Mouse (Mus musculus) layer of hippocampus, adult 2 months (tissue): ENCODE results near the gene Slc12a3. TPM values are rescaled to one million over a fixed set of nuclear protein-coding genes. Genes with fewer than 3 reads are reported as not detected.

ENCODE experiments used
- DNase-seq, 2 experiments: peaks; one replicate each; pipeline ENCODE4 v3.0.0; 2022; ENCODE audit warnings: low spot score in 2 of 2
- H3K27ac ChIP-seq: fragments of 200-600 bp; 2 replicates; pipeline ENCODE4 v1.8.1; 2022
- H3K4me3 ChIP-seq: fragments of 200-600 bp; 2 replicates; pipeline ENCODE4 v1.8.1; 2022; ENCODE audit warnings: mild to moderate bottlenecking
- CTCF ChIP-seq: fragments of 200-600 bp; conservative IDR thresholded peaks from 2 replicates; pipeline ENCODE4 v1.8.1; 2022; ENCODE audit warnings: antibody characterized with exemption, mild to moderate bottlenecking, moderate library complexity
- microRNA-seq, 2 experiments: library from miRNA; unstranded; fragments of <30 nt; microRNA quantifications; one replicate each; pipeline ENCODE4 v1.2.0; 2021
- total RNA-seq, 2 experiments: library from RNA; stranded (reverse); gene quantifications; 2 replicates each; pipeline ENCODE4 v1.2.3; 2021

The Slc12a3 gene
- total RNA-seq, 2 experiments from 2014 or later: 0.54 to 1.0 TPM

- no peak overlapping the region for H3K4me3 ChIP-seq
- TF ChIP-seq CTCF: no peak
- H3K27ac ChIP-seq: no peak overlapping the region
- DNase-seq: no peak
Observed at GRCm38 (mm10) chr8:94408443-94409080, 79.6 kb downstream of the Slc12a3 start.

GRCm38 (mm10) chr8:94409523-94409922 lies 80.5 kb downstream of the Slc12a3 start:
- DNase-seq: no peak
- H3K27ac ChIP-seq: no peak overlapping the region
- no peak overlapping the region for H3K4me3 ChIP-seq
- no peak for TF ChIP-seq CTCF

GRCm38 (mm10) chr8:94412518-94412917 lies 83.5 kb downstream of the Slc12a3 start:
- no peak for TF ChIP-seq CTCF
- H3K4me3 ChIP-seq: no peak overlapping the region
- DNase-seq: no peak

GRCm38 (mm10) chr8:94413509-94413908 lies 84.5 kb downstream of the Slc12a3 start:
- no peak for TF ChIP-seq CTCF
- DNase-seq: no peak

More at GRCm38 (mm10) chr8:94412518-94412917, 83.5 kb downstream of the Slc12a3 start:
- no peak overlapping the region for H3K27ac ChIP-seq

GRCm38 (mm10) chr8:94415218-94415617 lies 86.2 kb downstream of the Slc12a3 start:
- no peak for TF ChIP-seq CTCF
- no peak overlapping the region for H3K27ac ChIP-seq
- H3K4me3 ChIP-seq: no peak overlapping the region
- DNase-seq: no peak

More at GRCm38 (mm10) chr8:94413509-94413908, 84.5 kb downstream of the Slc12a3 start:
- no peak overlapping the region for H3K4me3 ChIP-seq
- no peak overlapping the region for H3K27ac ChIP-seq

Small RNAs within 50 kb of the gene (microRNA-seq; reads per million reads assigned to microRNA genes)
- gene Mir138-2: 2,172 to 2,296 reads per million in 2 experiments

Other genes starting within 250 kb of the Slc12a3 start
- gene Bbs2, start 230.3 kb upstream of the Slc12a3 start, total RNA-seq: 10 to 100 TPM; 27.6 to 31.4 TPM
- not detected for gene Mt4, start 192.0 kb upstream of the Slc12a3 start, total RNA-seq
- 1,000 to 10,000 TPM; 1,175 to 1,192 TPM for gene Mt3, start 176.6 kb upstream of the Slc12a3 start, total RNA-seq
- gene Mt2, start 156.5 kb upstream of the Slc12a3 start, total RNA-seq: 100 to 1,000 TPM; 545 to 546 TPM
- gene Mt1, start 150.1 kb upstream of the Slc12a3 start, total RNA-seq: 100 to 1,000 TPM; 636 to 650 TPM
- gene Nup93, start 114.6 kb upstream of the Slc12a3 start, total RNA-seq: 10 to 100 TPM; 62.9 to 66.3 TPM
- gene Herpud1, start 57.2 kb downstream of the Slc12a3 start, total RNA-seq: 10 to 100 TPM; 54.4 to 57.3 TPM
- 1 to 10 TPM in 1 of 2 experiments, under 1 TPM in 1; 0.54 to 1.4 TPM for gene Nlrc5, start 105.2 kb downstream of the Slc12a3 start, total RNA-seq
- gene Cpne2, start 203.8 kb downstream of the Slc12a3 start, total RNA-seq: 10 to 100 TPM; 29.3 to 35.0 TPM